In genomic region chr5:136428498-136429060, GRCm38 (mm10) we compare ENCODE assay signal across 9 mouse cellular contexts.
DNase-seq lines count a peak whose midpoint lies in the region; ATAC-seq and TF ChIP-seq lines count a peak whose summit lies in the region.
"Had no signal": no experiment of that assay in that cellular context is flagged by ENCODE, and none has a peak within 500 bp of the region (broad histone marks: within the 10 kb centered on the region; RNA-seq: fewer than 3 reads in every experiment).

No protein-coding gene starts in this region.

- no peak overlapping the region for H3ac ChIP-seq in myocyte (ENCODE audit: control insufficient read depth, insufficient read length)

- H3K27me3 ChIP-seq in neural tube, embryonic 13.5 days = no peaks in the 10 kb centered on the region
- no peaks in the 10 kb centered on the region for H3K27me3 ChIP-seq in myocyte (ENCODE audit: control insufficient read depth, insufficient read depth, insufficient read length)
- H3K27me3 ChIP-seq: neural tube, embryonic 12.5 days had no signal

- H3K4me1 ChIP-seq in neural tube, embryonic 13.5 days (replicated peaks) = peaks cover 28% of the 10 kb centered on the region

- peak overlapping the region; percentile 65 for H3K27ac ChIP-seq in neural tube, embryonic 13.5 days (replicated peaks)
- H3K27ac ChIP-seq: neural tube, embryonic 12.5 days had no signal

- H3K4me3 ChIP-seq in neural tube, embryonic 13.5 days = no peak overlapping the region
- H3K4me3 ChIP-seq in myocyte = no peak overlapping the region
- H3K4me3 ChIP-seq: neural tube, embryonic 12.5 days had no signal

- H3K9ac ChIP-seq in neural tube, embryonic 13.5 days = peak overlapping the region; percentile 26; the same call in 1 of the 2 replicates
- H3K9ac ChIP-seq: neural tube, embryonic 12.5 days had no signal

- WGBS in neural tube, embryonic 13.5 days = 66% methylated on average over 6 of the region's 6 CpGs

- H3K36me3 ChIP-seq in neural tube, embryonic 13.5 days = no peaks in the 10 kb centered on the region
- H3K36me3 ChIP-seq in myocyte (ENCODE audit: control insufficient read depth, insufficient read depth) = no peaks in the 10 kb centered on the region
- H3K36me3 ChIP-seq: neural tube, embryonic 12.5 days had no signal

- H3K4me2 ChIP-seq in neural tube, embryonic 13.5 days = no peak overlapping the region
- peak overlapping the region; percentile 49 for H3K4me2 ChIP-seq in myocyte (ENCODE audit: low read depth)
- H3K4me2 ChIP-seq: neural tube, embryonic 12.5 days had no signal

- DNase-seq in neural tube, embryonic 10.5 days (ENCODE audit: extremely low spot score, low spot score) = no peak
- peak; percentile 8 for DNase-seq in forelimb bud, embryonic 11.5 days (ENCODE audit: low read depth, low spot score)
- DNase-seq in kidney, adult 9 months = peak; percentile 53
- no peak for DNase-seq in left cerebral cortex, adult 18-20 months (ENCODE audit: low spot score in 2 of 2)
- DNase-seq in urinary bladder, postnatal 36 days (ENCODE audit: low spot score in 2 of 2) = no peak

- H3K9me3 ChIP-seq in neural tube, embryonic 13.5 days = no peaks in the 10 kb centered on the region
- H3K9me3 ChIP-seq: neural tube, embryonic 12.5 days had no signal

- ATAC-seq in neural tube, embryonic 13.5 days (ENCODE audit: low read depth) = no peak
- no peak for ATAC-seq in monocyte, adult 5-6 weeks (replicated peaks; ENCODE audit: insufficient number of reproducible peaks, low FRiP score, low TSS enrichment, poor library complexity, severe bottlenecking)

- H3K79me2 ChIP-seq in myocyte (ENCODE audit: control insufficient read depth, insufficient read depth) = peaks cover 7% of the 10 kb centered on the region

- no peak for TF ChIP-seq POLR2A in myocyte (IDR thresholded peaks at IDR 0.05; ENCODE audit: insufficient read length, low read depth)

TF ChIP-seq in myocyte, 11 proteins besides CTCF, POLR2A, EP300 and RAD21:
- TF ChIP-seq TCF3 (IDR thresholded peaks at IDR 0.05; ENCODE audit: insufficient read length, low read depth) (no peak), MYOG (IDR thresholded peaks at IDR 0.05; ENCODE audit: control insufficient read depth in 1 of 3, insufficient read depth in 1 of 3, insufficient read length in 2 of 3, low read depth in 2 of 3) (no peak), E2F4 (IDR thresholded peaks at IDR 0.05; ENCODE audit: insufficient read depth) (no peak), MYOD1 (IDR thresholded peaks at IDR 0.05; ENCODE audit: control insufficient read depth in 1 of 3, insufficient read length in 2 of 3, low read depth in 2 of 3) (no peak), SRF (IDR thresholded peaks at IDR 0.05; ENCODE audit: control insufficient read depth, insufficient read length, low read depth) (no peak), USF1 (IDR thresholded peaks at IDR 0.05; ENCODE audit: low read depth) (no peak), CEBPB (IDR thresholded peaks at IDR 0.05; ENCODE audit: insufficient read depth, poor library complexity, severe bottlenecking) (no peak), REST (IDR thresholded peaks at IDR 0.05; ENCODE audit: insufficient read depth, insufficient read length) (no peak), TCF12 (IDR thresholded peaks at IDR 0.05; ENCODE audit: insufficient read depth, poor library complexity, severe bottlenecking) (no peak), POLR2AphosphoS2 (IDR thresholded peaks at IDR 0.05; ENCODE audit: insufficient read length, low read depth) (no peak), MAX (IDR thresholded peaks at IDR 0.05; ENCODE audit: low read depth) (no peak)
TF ChIP-seq in myocyte: peak in this region for 0.

Comparison
In these comparisons a context has a peak if more than half of its experiments do, and no peak if none do; other contexts are left out.
1. DNase-seq: peak in forelimb bud, embryonic 11.5 days (single experiment) and kidney, adult 9 months (single experiment); none in neural tube, embryonic 10.5 days (single experiment), left cerebral cortex, adult 18-20 months (0 of 2) and urinary bladder, postnatal 36 days (0 of 2).